Mouse (Mus musculus) liver, embryonic 16.5 days (tissue): ENCODE results near the gene AY761184. TPM values are rescaled to one million over a fixed set of nuclear protein-coding genes. Genes with fewer than 3 reads are reported as not detected.
"Not testable (repeated sequence)": the region's sequence is repeated elsewhere in the genome, so short reads cannot be mapped to it uniquely, and the experiment has no call there.

Source experiments
- ATAC-seq: fragments of 200-750 bp; cut with Nextera tagmentation; 2 replicates; pipeline ENCODE4 v1.8.0; 2017; ENCODE audit warnings: low read depth, mild to moderate bottlenecking, moderate number of reproducible peaks, moderate library complexity
- H3K27ac ChIP-seq: fragments of 300-500 bp; sonication (generic); 2 replicates; pipeline ENCODE4 v1.5.1; 2014; ENCODE audit warnings: mild to moderate bottlenecking, low read length
- H3K27me3 ChIP-seq: fragments of 300-500 bp; sonication (generic); 2 replicates; pipeline ENCODE4 v1.6.1; 2014; ENCODE audit warnings: low read depth, low read length, mixed read lengths; ENCODE audit not compliant: control insufficient read depth, insufficient read depth
- H3K36me3 ChIP-seq: fragments of 300-500 bp; sonication (generic); 2 replicates; pipeline ENCODE4 v1.6.1; 2014; ENCODE audit warnings: mild to moderate bottlenecking; ENCODE audit not compliant: control insufficient read depth, insufficient read depth
- H3K4me1 ChIP-seq: fragments of 300-500 bp; sonication (generic); 2 replicates; pipeline ENCODE4 v1.6.1; 2014; ENCODE audit warnings: low read depth, low read length, mixed read lengths; ENCODE audit not compliant: control insufficient read depth
- H3K4me2 ChIP-seq: fragments of 300-500 bp; sonication (generic); 2 replicates; pipeline ENCODE4 v1.6.1; 2014; ENCODE audit warnings: low read depth, low read length, mixed read lengths
- H3K4me3 ChIP-seq: fragments of 300-500 bp; sonication (generic); 2 replicates; pipeline ENCODE4 v1.5.1; 2014; ENCODE audit warnings: low read depth, mild to moderate bottlenecking, low read length
- H3K9ac ChIP-seq: fragments of 300-500 bp; sonication (generic); 2 replicates; pipeline ENCODE4 v1.6.1; 2014; ENCODE audit warnings: low read depth, low read length
- H3K9me3 ChIP-seq: fragments of 300-500 bp; sonication (generic); replicated peaks from 2 replicates; pipeline ENCODE4 v1.6.1; 2016; ENCODE audit warnings: low read length; ENCODE audit not compliant: control insufficient read depth
- WGBS: fragments of 180-500 bp; shearing (Covaris S2); extraction: QIAGEN DNeasy Blood & Tissue Kit; methylation state at CpG from one replicate; pipeline ENCODE4 v1.1.7; 2014; ENCODE audit not compliant: insufficient replicate concordance; 5-methylcytosine and 5-hydroxymethylcytosine counted together
- polyA plus RNA-seq: library from polyadenylated mRNA; unstranded; fragments of >200 nt; fragmentation: Nextera tagmentation; extraction: Ambion mirVana; gene quantifications from 2 replicates; pipeline ENCODE4 v1.2.1, GENCODE M21; 2015

Gene AY761184
- not detected in 2 replicates for polyA plus RNA-seq

- H3K4me3 ChIP-seq, H3K27me3 ChIP-seq, H3K4me1 ChIP-seq, H3K4me2 ChIP-seq, H3K27ac ChIP-seq, H3K9me3 ChIP-seq, ATAC-seq, H3K9ac ChIP-seq, H3K36me3 ChIP-seq: not testable (repeated sequence)
- WGBS: 56% methylated on average over 2 of the region's 2 CpGs
Observed at GRCm38 (mm10) chr8:21703545-21703944, at the start of gene AY761184. Gene AY761184 (minus strand): TSS chr8:21703645.

- no CpG with 5 or more reads among the region's 1 CpGs for WGBS
- not testable (repeated sequence) for H3K27me3 ChIP-seq, ATAC-seq, H3K4me3 ChIP-seq, H3K9me3 ChIP-seq, H3K27ac ChIP-seq, H3K4me1 ChIP-seq, H3K9ac ChIP-seq, H3K4me2 ChIP-seq, H3K36me3 ChIP-seq
Observed at GRCm38 (mm10) chr8:21665497-21665896, 37.9 kb downstream of the AY761184 start, which contains the start of gene Defa34. Gene Defa34 (plus strand): TSS chr8:21665797.

- not testable (repeated sequence) for H3K27ac ChIP-seq, H3K27me3 ChIP-seq, H3K4me3 ChIP-seq, ATAC-seq, H3K9me3 ChIP-seq, H3K4me1 ChIP-seq, H3K9ac ChIP-seq, H3K4me2 ChIP-seq, H3K36me3 ChIP-seq
- no CpG with 5 or more reads among the region's 2 CpGs for WGBS
Observed at GRCm38 (mm10) chr8:21655480-21655879, 48.0 kb downstream of the AY761184 start, which contains the start of gene Defa17. Gene Defa17 (plus strand): TSS chr8:21655780.

Other genes with a start within 250 kb of the AY761184 start
- gene Gm7849, start 247.1 kb downstream of the AY761184 start, polyA plus RNA-seq: not detected in 2 replicates
- gene Defa20, start 194.4 kb downstream of the AY761184 start, polyA plus RNA-seq: not detected in 2 replicates
- not detected in 2 replicates for gene Defa32, start 174.6 kb downstream of the AY761184 start, polyA plus RNA-seq
- gene Defa37, start 138.3 kb downstream of the AY761184 start, polyA plus RNA-seq: not detected in 2 replicates
- not detected in 2 replicates for gene Defa28, start 120.6 kb downstream of the AY761184 start, polyA plus RNA-seq
- gene Gm7861, start 109.1 kb downstream of the AY761184 start, polyA plus RNA-seq: not detected in 2 replicates
- gene Defa26, start 85.5 kb downstream of the AY761184 start, polyA plus RNA-seq: not detected in 2 replicates
- gene Defa17, start 47.9 kb downstream of the AY761184 start, polyA plus RNA-seq: 0.34 TPM in 1 of 2 replicates, not detected in the other
- gene Defa34, start 37.8 kb downstream of the AY761184 start, polyA plus RNA-seq: not detected in 2 replicates
- 0.63 TPM in 1 of 2 replicates, not detected in the other for gene Defa24, start 30.8 kb upstream of the AY761184 start, polyA plus RNA-seq
- gene Defb50, start 119.9 kb upstream of the AY761184 start, polyA plus RNA-seq: not detected in 2 replicates
- gene Defb2, start 136.3 kb upstream of the AY761184 start, polyA plus RNA-seq: not detected in 2 replicates
- not detected in 2 replicates for gene Defb10, start 155.3 kb upstream of the AY761184 start, polyA plus RNA-seq
- gene Defb9, start 181.8 kb upstream of the AY761184 start, polyA plus RNA-seq: not detected in 2 replicates
- not detected in 2 replicates for gene Defb11, start 202.8 kb upstream of the AY761184 start, polyA plus RNA-seq
- not detected in 2 replicates for gene Defb15, start 229.1 kb upstream of the AY761184 start, polyA plus RNA-seq
- not detected in 2 replicates for gene Defb35, start 234.7 kb upstream of the AY761184 start, polyA plus RNA-seq
- not detected in 2 replicates for gene Defb13, start 243.1 kb upstream of the AY761184 start, polyA plus RNA-seq